Mouse (Mus musculus) adrenal gland, postnatal 0 days (tissue): Measurements from ENCODE around the gene Gm17079. TPM values are rescaled to one million over a fixed set of nuclear protein-coding genes. Genes with fewer than 3 reads are reported as not detected.

Experiments
- polyA plus RNA-seq: library from polyadenylated mRNA; unstranded; fragments of >200 nt; fragmentation: Nextera tagmentation; extraction: Ambion mirVana; gene quantifications from 2 replicates; pipeline ENCODE4 v1.2.1, GENCODE M21; 2015

The Gm17079 gene
- polyA plus RNA-seq: not detected in 2 replicates

GRCm38 (mm10) chr14:51695368-51695767 lies at the start of gene Gm17079:
TSS of gene Gm17079 (minus strand) at chr14:51695468.

GRCm38 (mm10) chr14:51717083-51717482 lies 21.8 kb upstream of the Gm17079 start, which contains the start of gene Gm5800:
TSS of gene Gm5800 (minus strand) at chr14:51717183.

Other genes with a start within 250 kb of the Gm17079 start
- 0.06 TPM in 1 of 2 replicates, not detected in the other for gene Vmn2r89, start 243.6 kb downstream of the Gm17079 start, polyA plus RNA-seq
- gene Gm5622, start 142.7 kb downstream of the Gm17079 start, polyA plus RNA-seq: not detected in 2 replicates
- gene Gm17175, start 121.4 kb downstream of the Gm17079 start, polyA plus RNA-seq: not detected in 2 replicates
- not detected in 2 replicates for gene Gm17174, start 103.3 kb downstream of the Gm17079 start, polyA plus RNA-seq
- gene Gm17078, start 84.2 kb downstream of the Gm17079 start, polyA plus RNA-seq: not detected in 2 replicates
- gene Gm4181, start 59.8 kb downstream of the Gm17079 start, polyA plus RNA-seq: not detected in 2 replicates
- not detected in 2 replicates for gene Gm5800, start 21.7 kb upstream of the Gm17079 start, polyA plus RNA-seq
- 0.33 and 0.36 TPM in 2 replicates for gene Ang4, start 78.1 kb upstream of the Gm17079 start, polyA plus RNA-seq
- gene AY358078, start 104.6 kb upstream of the Gm17079 start, polyA plus RNA-seq: not detected in 2 replicates
- gene Ear6, start 158.2 kb upstream of the Gm17079 start, polyA plus RNA-seq: 0.30 TPM in 1 of 2 replicates, not detected in the other
- gene Mettl17, start 189.4 kb upstream of the Gm17079 start, polyA plus RNA-seq: 28.6 and 34.4 TPM in 2 replicates
- gene Slc39a2, start 197.4 kb upstream of the Gm17079 start, polyA plus RNA-seq: 0.06 and 0.36 TPM in 2 replicates
- 119 and 138 TPM in 2 replicates for gene Ndrg2, start 218.7 kb upstream of the Gm17079 start, polyA plus RNA-seq
- gene Tppp2, start 223.0 kb upstream of the Gm17079 start, polyA plus RNA-seq: not detected in 2 replicates
- 0.08 TPM in 1 of 2 replicates, not detected in the other for gene Rnase13, start 227.3 kb upstream of the Gm17079 start, polyA plus RNA-seq